Mouse (Mus musculus): ENCODE data around the gene Lrrc75b. TPM values are rescaled to one million over a fixed set of nuclear protein-coding genes. Genes with fewer than 3 reads are reported as not detected.

Gene Lrrc75b
- polyA plus RNA-seq, 1 experiment from 2014 or later: 1.5 TPM

GRCm38 (mm10) chr10:75552701-75553450 lies 7.3 kb downstream of the Lrrc75b start:
- WGBS: 58% methylated on average over 13 of the region's 13 CpGs
- no peak for ATAC-seq (ENCODE audit: low FRiP score, low read depth)

GRCm38 (mm10) chr10:75552106-75552505 lies 8.0 kb downstream of the Lrrc75b start:
- Histone ChIP-seq H3K27me3 (no peaks in the 10 kb centered on the region), H3K27ac (no peak overlapping the region), H3K4me2 (replicated peaks) (no peak overlapping the region), H3K9ac (no peak overlapping the region), H3K36me3 (no peaks in the 10 kb centered on the region), H3K4me3 (no peak overlapping the region), H3K9me3 (no peaks in the 10 kb centered on the region), H3K4me1 (peaks cover 27% of the 10 kb centered on the region)
- 81% methylated on average over 2 of the region's 2 CpGs for WGBS
- ATAC-seq (ENCODE audit: low FRiP score, low read depth): no peak

More at GRCm38 (mm10) chr10:75552701-75553450, 7.3 kb downstream of the Lrrc75b start:
- no peak overlapping the region for H3K4me2 ChIP-seq (replicated peaks)
- H3K9ac ChIP-seq: no peak overlapping the region
- no peak overlapping the region for H3K4me3 ChIP-seq
- no peaks in the 10 kb centered on the region for H3K9me3 ChIP-seq
- H3K27ac ChIP-seq: no peak overlapping the region
- no peaks in the 10 kb centered on the region for H3K36me3 ChIP-seq
- H3K4me1 ChIP-seq: peaks cover 27% of the 10 kb centered on the region
- H3K27me3 ChIP-seq: 0 out of 2 replicates have a peak, but pooled peaks cover 3% of the 10 kb centered on the region

- Histone ChIP-seq H3K9ac (no peak overlapping the region), H3K27ac (no peak overlapping the region), H3K9me3 (no peaks in the 10 kb centered on the region), H3K4me2 (replicated peaks) (no peak overlapping the region), H3K4me1 (peaks cover 18% of the 10 kb centered on the region), H3K36me3 (no peaks in the 10 kb centered on the region), H3K27me3 (no peaks in the 10 kb centered on the region), H3K4me3 (no peak overlapping the region)
- no peak for ATAC-seq (ENCODE audit: low FRiP score, low read depth)
- WGBS: 56% methylated on average over 12 of the region's 12 CpGs
Measured at GRCm38 (mm10) chr10:75551175-75551574, 9.0 kb downstream of the Lrrc75b start.

DNA sequence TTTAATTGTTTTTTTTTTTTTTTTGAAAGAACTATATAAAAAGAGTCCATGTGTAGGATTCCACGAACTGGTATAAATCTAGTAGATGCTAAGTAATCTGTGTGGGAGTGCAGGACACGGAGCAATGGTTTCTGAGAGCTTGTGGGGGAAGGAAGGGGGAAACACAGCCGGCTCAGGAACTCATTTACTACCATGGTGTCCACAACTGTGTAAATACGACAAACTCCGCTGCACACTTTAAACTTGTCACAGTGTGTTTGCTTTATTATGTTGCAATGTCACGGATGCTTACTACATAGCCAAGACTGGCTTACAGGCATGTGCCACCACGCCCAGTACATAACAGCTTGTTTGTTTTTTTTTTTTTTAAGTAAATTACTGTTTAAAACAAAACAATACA lies 10.2 kb downstream of the Lrrc75b start:
- H3K9me3 ChIP-seq: peaks cover 7% of the 10 kb centered on the region
- H3K4me3 ChIP-seq: no peak overlapping the region
- no peaks in the 10 kb centered on the region for H3K36me3 ChIP-seq
- ATAC-seq (ENCODE audit: low FRiP score, low read depth): no peak
- H3K27ac ChIP-seq: no peak overlapping the region
- peaks cover 11% of the 10 kb centered on the region for H3K4me1 ChIP-seq
- H3K9ac ChIP-seq: no peak overlapping the region
- no peaks in the 10 kb centered on the region for H3K27me3 ChIP-seq
- 68% methylated on average over 7 of the region's 7 CpGs for WGBS
- no peak overlapping the region for H3K4me2 ChIP-seq (replicated peaks)

DNA sequence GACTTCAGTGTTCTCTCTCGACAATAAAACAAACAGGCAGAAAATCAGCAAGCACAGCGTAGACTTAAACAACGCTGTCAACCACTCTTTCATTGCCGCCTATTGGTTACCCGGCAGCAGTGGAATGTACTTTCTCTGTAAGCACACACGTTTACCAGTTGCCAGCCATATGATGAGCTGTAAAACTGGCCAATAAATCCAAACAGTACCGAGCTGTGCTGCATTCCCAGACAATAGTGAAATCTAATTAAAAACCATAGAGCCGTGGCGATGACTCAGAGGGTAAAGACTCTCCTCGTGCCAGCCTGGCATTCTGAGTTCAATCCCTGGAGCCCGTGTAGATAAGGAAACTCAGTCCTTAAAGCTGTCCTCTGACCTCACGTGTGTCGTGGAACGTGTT lies 11.6 kb downstream of the Lrrc75b start:
- peak overlapping the region; percentile 51 for H3K4me2 ChIP-seq (replicated peaks)
- no peak overlapping the region for H3K4me3 ChIP-seq
- H3K27ac ChIP-seq: peak overlapping the region; percentile 4; the same call in 1 of the 2 replicates
- peak; percentile 62; the same call in 1 of the 2 replicates for ATAC-seq (ENCODE audit: low FRiP score, low read depth)
- no peaks in the 10 kb centered on the region for H3K36me3 ChIP-seq
- peaks cover 7% of the 10 kb centered on the region for H3K9me3 ChIP-seq
- 26% methylated on average over 14 of the region's 14 CpGs for WGBS
- H3K27me3 ChIP-seq: no peaks in the 10 kb centered on the region
- H3K4me1 ChIP-seq: peaks cover 11% of the 10 kb centered on the region
- 0 out of 2 replicates have a peak overlapping the region, but pooled peaks have one; percentile 19 for H3K9ac ChIP-seq

GRCm38 (mm10) chr10:75547901-75548300 lies 12.2 kb downstream of the Lrrc75b start:
- H3K9me3 ChIP-seq: peaks cover 7% of the 10 kb centered on the region
- peak overlapping the region; percentile 51 for H3K4me2 ChIP-seq (replicated peaks)
- peaks cover 11% of the 10 kb centered on the region for H3K4me1 ChIP-seq
- no peak for ATAC-seq (ENCODE audit: low FRiP score, low read depth)
- H3K27me3 ChIP-seq: no peaks in the 10 kb centered on the region
- H3K27ac ChIP-seq: peak overlapping the region; percentile 39; the same call in 1 of the 2 replicates
- peak overlapping the region; percentile 10; the same call in 1 of the 2 replicates for H3K4me3 ChIP-seq
- no peak overlapping the region for H3K9ac ChIP-seq
- H3K36me3 ChIP-seq: no peaks in the 10 kb centered on the region
- WGBS: 29% methylated on average over 7 of the region's 7 CpGs

DNA sequence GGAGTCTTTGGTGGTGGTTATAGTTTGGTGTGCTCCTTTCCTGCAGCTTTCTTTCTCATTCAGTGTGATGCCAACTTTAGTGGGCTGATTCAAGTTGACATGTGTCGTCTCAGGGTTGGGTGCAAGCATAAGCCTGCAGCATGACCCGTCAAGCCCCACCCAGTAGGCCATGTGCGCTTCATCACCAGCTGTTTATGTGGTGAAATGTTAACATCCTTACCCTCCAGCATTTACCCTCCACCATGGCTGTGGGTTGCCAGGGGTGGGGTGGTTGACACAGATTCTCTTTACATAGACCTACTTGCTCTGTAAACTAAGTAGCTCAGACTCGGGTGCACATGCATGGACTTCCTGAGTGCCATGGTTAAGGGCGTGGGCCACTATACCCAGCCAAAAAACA lies 24.0 kb downstream of the Lrrc75b start:
- Histone ChIP-seq H3K27ac (no peak overlapping the region), H3K27me3 (no peaks in the 10 kb centered on the region), H3K36me3 (peaks cover 59% of the 10 kb centered on the region), H3K4me3 (no peak overlapping the region), H3K4me2 (replicated peaks) (no peak overlapping the region), H3K4me1 (no peaks in the 10 kb centered on the region), H3K9me3 (no peaks in the 10 kb centered on the region), H3K9ac (no peak overlapping the region)
- no peak for ATAC-seq (ENCODE audit: low FRiP score, low read depth)
- WGBS: 88% methylated on average over 5 of the region's 5 CpGs

DNA sequence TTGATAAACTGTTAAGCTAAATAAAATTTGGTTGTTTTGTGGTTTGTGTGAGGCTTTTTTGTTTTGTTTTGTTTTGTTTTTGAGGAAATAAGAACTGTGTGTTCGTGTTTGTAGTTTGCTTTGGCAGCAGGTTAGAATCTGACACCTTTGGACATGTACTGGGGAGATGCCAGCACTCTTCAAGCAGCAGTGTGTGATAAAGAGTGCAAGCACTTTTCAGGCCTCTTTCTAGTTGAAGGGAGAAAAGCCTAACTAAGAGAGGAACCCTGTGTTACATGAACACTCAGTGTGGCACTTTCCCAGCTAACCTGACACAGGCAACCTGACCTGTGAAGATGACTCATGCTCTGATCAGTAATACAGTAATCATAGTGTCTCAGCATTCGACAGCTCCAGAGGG lies 24.7 kb downstream of the Lrrc75b start:
- no peak overlapping the region for H3K4me3 ChIP-seq
- no peak for ATAC-seq (ENCODE audit: low FRiP score, low read depth)
- WGBS: 86% methylated on average over 2 of the region's 2 CpGs
- peaks cover 66% of the 10 kb centered on the region for H3K36me3 ChIP-seq
- H3K4me2 ChIP-seq (replicated peaks): no peak overlapping the region
- H3K9me3 ChIP-seq: no peaks in the 10 kb centered on the region
- H3K4me1 ChIP-seq: no peaks in the 10 kb centered on the region
- no peaks in the 10 kb centered on the region for H3K27me3 ChIP-seq
- H3K9ac ChIP-seq: no peak overlapping the region
- no peak overlapping the region for H3K27ac ChIP-seq

DNA sequence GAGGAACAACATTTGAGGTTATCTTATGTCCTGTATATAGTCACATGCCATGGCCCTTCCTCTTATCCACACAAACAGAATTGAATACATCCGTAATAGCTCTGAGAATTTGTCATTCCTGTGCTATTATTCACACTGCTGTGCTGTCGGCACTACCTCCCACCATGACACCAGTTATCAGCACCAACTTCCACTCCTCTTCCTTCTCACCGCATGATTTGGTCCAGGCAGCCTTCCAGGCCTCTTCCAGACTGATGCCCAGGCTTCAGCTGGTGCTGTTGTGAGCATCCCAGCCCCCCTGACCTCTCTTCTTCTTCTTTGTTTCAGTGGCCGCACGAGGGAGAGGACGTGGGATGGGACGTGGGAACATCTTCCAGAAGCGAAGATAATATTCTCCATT lies 25.2 kb downstream of the Lrrc75b start:
- Histone ChIP-seq H3K36me3 (peaks cover 70% of the 10 kb centered on the region), H3K9me3 (no peaks in the 10 kb centered on the region), H3K4me3 (no peak overlapping the region), H3K27me3 (no peaks in the 10 kb centered on the region), H3K4me2 (replicated peaks) (no peak overlapping the region), H3K9ac (no peak overlapping the region), H3K27ac (no peak overlapping the region), H3K4me1 (no peaks in the 10 kb centered on the region)
- no peak for ATAC-seq (ENCODE audit: low FRiP score, low read depth)
- WGBS: 90% methylated on average over 8 of the region's 8 CpGs

DNA sequence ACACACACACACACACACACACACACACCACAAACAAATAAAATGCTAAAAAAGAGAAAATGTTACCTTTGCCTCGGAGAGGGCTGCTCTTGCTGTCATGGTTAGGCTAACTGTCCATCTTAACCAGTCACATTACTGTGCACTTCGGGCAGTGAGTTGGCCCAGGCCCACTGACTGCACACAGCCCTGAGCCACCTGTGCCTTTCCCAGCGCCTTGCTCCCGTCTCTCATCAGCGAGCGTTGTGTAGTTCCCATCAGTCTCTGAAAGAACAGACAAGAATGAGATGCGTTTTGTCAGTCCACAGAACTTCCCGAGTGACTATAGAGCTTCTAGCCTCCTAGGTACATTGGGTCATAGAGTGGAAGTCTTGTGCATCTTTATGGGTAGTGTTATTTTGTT lies 25.9 kb downstream of the Lrrc75b start:
- Histone ChIP-seq H3K27me3 (no peaks in the 10 kb centered on the region), H3K4me2 (replicated peaks) (no peak overlapping the region), H3K4me3 (no peak overlapping the region), H3K27ac (no peak overlapping the region), H3K4me1 (no peaks in the 10 kb centered on the region), H3K9me3 (no peaks in the 10 kb centered on the region), H3K9ac (no peak overlapping the region), H3K36me3 (peaks cover 72% of the 10 kb centered on the region)
- WGBS: 93% methylated on average over 8 of the region's 8 CpGs
- ATAC-seq (ENCODE audit: low FRiP score, low read depth): no peak

DNA sequence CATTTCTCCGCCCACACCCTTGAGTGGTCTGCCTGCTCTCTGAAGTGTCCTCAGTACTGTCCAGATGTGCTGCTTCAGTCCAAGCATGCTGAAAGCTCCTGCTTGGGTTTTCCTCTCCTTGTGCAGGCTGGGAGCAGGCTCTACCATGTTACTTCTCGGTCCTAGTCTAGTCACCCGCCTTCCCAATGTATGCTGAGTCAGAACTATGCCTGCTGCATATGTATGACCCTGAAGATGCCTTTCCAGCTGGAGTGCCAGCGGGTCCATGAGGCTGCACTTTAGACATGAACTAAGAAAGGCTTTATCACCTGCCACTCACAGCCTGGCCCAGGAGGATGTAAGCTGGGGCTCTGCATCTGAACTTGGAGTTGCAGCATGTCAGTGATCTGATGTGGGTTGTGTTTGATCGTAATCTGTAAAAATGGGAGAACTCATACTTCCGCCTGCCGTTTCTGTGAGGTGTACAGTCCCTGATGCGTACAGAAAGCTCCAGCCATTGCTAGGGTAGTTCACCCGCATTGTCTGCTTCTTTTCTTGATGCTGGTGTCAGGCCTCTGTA lies 28.5 kb downstream of the Lrrc75b start:
- Histone ChIP-seq H3K9me3 (no peaks in the 10 kb centered on the region), H3K36me3 (peaks cover 82% of the 10 kb centered on the region), H3K9ac (no peak overlapping the region), H3K27ac (no peak overlapping the region), H3K4me3 (no peak overlapping the region), H3K27me3 (no peaks in the 10 kb centered on the region), H3K4me2 (replicated peaks) (no peak overlapping the region), H3K4me1 (no peaks in the 10 kb centered on the region)
- WGBS: 86% methylated on average over 9 of the region's 9 CpGs
- no peak for ATAC-seq (ENCODE audit: low FRiP score, low read depth)

GRCm38 (mm10) chr10:75530322-75530721 lies 29.8 kb downstream of the Lrrc75b start:
- Histone ChIP-seq H3K9me3 (no peaks in the 10 kb centered on the region), H3K36me3 (peaks cover 78% of the 10 kb centered on the region), H3K9ac (no peak overlapping the region), H3K4me3 (no peak overlapping the region), H3K27ac (no peak overlapping the region), H3K4me1 (no peaks in the 10 kb centered on the region), H3K4me2 (replicated peaks) (no peak overlapping the region), H3K27me3 (no peaks in the 10 kb centered on the region)
- 83% methylated on average over 2 of the region's 2 CpGs for WGBS
- no peak for ATAC-seq (ENCODE audit: low FRiP score, low read depth)

All from limb, embryonic 13.5 days (tissue).